Mouse (Mus musculus): ENCODE results near the gene Nelfcd.

- no peak for TF ChIP-seq REST (IDR thresholded peaks at IDR 0.05; ENCODE audit: insufficient read depth, insufficient read length)
- TF ChIP-seq E2F4 (IDR thresholded peaks at IDR 0.05; ENCODE audit: insufficient read depth) = no peak
- no peak for TF ChIP-seq POLR2A (IDR thresholded peaks at IDR 0.05; ENCODE audit: insufficient read length, low read depth)
- no peak for TF ChIP-seq POLR2AphosphoS2 (IDR thresholded peaks at IDR 0.05; ENCODE audit: insufficient read length, low read depth)
These were observed 27.4 kb downstream of the Nelfcd start for GRCm38 (mm10) chr2:174443046-174443445.

Measured in myocyte (in vitro differentiated cells).